Mouse (Mus musculus) forebrain, embryonic 15.5 days (tissue): ENCODE data around the gene Zdhhc1. TPM values are rescaled to one million over a fixed set of nuclear protein-coding genes. Genes with fewer than 3 reads are reported as not detected.

ENCODE experiments used
- ATAC-seq: fragments of 200-750 bp; cut with Nextera tagmentation; replicated peaks from 2 replicates; pipeline ENCODE4 v1.8.0; 2017; ENCODE audit warnings: mild to moderate bottlenecking, moderate TSS enrichment, moderate library complexity
- H3K27ac ChIP-seq: fragments of 300-500 bp; sonication (generic); replicated peaks from 2 replicates; pipeline ENCODE4 v1.5.1; 2015; ENCODE audit warnings: mild to moderate bottlenecking, inconsistent platforms
- H3K27me3 ChIP-seq: fragments of 300-500 bp; sonication (generic); 2 replicates; pipeline ENCODE4 v1.6.1; 2015; ENCODE audit warnings: inconsistent platforms
- H3K36me3 ChIP-seq: fragments of 300-500 bp; sonication (generic); 2 replicates; pipeline ENCODE4 v1.6.1; 2015; ENCODE audit warnings: mild to moderate bottlenecking, inconsistent platforms
- H3K4me1 ChIP-seq: fragments of 300-500 bp; sonication (generic); 2 replicates; pipeline ENCODE4 v1.6.1; 2015; ENCODE audit warnings: inconsistent platforms
- H3K4me2 ChIP-seq: fragments of 300-500 bp; sonication (generic); replicated peaks from 2 replicates; pipeline ENCODE4 v1.6.1; 2015; ENCODE audit warnings: mild to moderate bottlenecking, inconsistent platforms
- H3K4me3 ChIP-seq: fragments of 300-500 bp; sonication (generic); 2 replicates; pipeline ENCODE4 v1.5.1; 2015; ENCODE audit warnings: mild to moderate bottlenecking, inconsistent platforms
- H3K9ac ChIP-seq: fragments of 300-500 bp; sonication (generic); replicated peaks from 2 replicates; pipeline ENCODE4 v1.6.1; 2015; ENCODE audit warnings: mild to moderate bottlenecking, inconsistent platforms
- H3K9me3 ChIP-seq: fragments of 300-500 bp; sonication (generic); 2 replicates; pipeline ENCODE4 v1.6.1; 2016; ENCODE audit warnings: inconsistent platforms
- WGBS: fragments of 180-500 bp; shearing (Covaris S2); methylation state at CpG from one replicate; pipeline ENCODE4 v1.1.7; 2015; ENCODE audit warnings: mixed read lengths; 5-methylcytosine and 5-hydroxymethylcytosine counted together
- polyA plus RNA-seq: library from polyadenylated mRNA; unstranded; fragments of >200 nt; fragmentation: Nextera tagmentation; extraction: Ambion mirVana; gene quantifications from 2 replicates; pipeline ENCODE4 v1.2.1, GENCODE M21; 2015

Gene Zdhhc1
- polyA plus RNA-seq, 1 experiment from 2014 or later = 31.3 TPM

GRCm38 (mm10) chr8:105445296-105446126, 51.2 kb downstream of the Zdhhc1 start:
- H3K27me3 ChIP-seq = no peaks in the 10 kb centered on the region
- peaks cover 12% of the 10 kb centered on the region for H3K4me1 ChIP-seq
- 14% methylated on average over 11 of the region's 11 CpGs for WGBS
- H3K36me3 ChIP-seq = no peaks in the 10 kb centered on the region
- H3K4me3 ChIP-seq = no peak overlapping the region
- H3K4me2 ChIP-seq = 0 out of 2 replicates have a peak overlapping the region, but pooled peaks have one; percentile 8
- ATAC-seq = peak; percentile 73
- H3K27ac ChIP-seq = peak overlapping the region; percentile 42
- no peaks in the 10 kb centered on the region for H3K9me3 ChIP-seq
- no peak overlapping the region for H3K9ac ChIP-seq

DNA sequence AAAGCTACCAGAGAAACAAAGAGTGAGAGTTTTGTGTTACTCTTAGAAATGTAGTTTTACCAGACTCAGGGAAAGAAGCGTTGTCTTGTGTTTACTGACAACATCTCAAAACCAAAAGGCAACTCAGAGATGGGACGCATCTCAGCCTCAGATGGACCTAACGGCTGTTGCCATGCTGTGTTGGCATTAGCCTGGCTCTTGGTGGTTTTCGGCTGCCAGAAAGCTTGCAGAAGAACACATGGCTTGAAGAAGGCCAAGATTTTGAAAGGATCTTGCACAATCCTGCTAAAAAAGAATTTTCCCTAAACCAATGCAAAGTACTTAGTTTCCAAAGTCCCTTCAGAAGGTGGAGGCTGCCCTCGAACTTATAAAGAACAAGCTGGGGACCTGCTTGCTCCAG, 54.0 kb downstream of the Zdhhc1 start:
- Histone ChIP-seq H3K27ac (no peak overlapping the region), H3K9me3 (no peaks in the 10 kb centered on the region), H3K27me3 (no peaks in the 10 kb centered on the region), H3K4me2 (no peak overlapping the region), H3K9ac (no peak overlapping the region), H3K4me1 (peaks cover 12% of the 10 kb centered on the region), H3K4me3 (no peak overlapping the region), H3K36me3 (no peaks in the 10 kb centered on the region)
- ATAC-seq = no peak
- WGBS = 84% methylated on average over 5 of the region's 5 CpGs

DNA sequence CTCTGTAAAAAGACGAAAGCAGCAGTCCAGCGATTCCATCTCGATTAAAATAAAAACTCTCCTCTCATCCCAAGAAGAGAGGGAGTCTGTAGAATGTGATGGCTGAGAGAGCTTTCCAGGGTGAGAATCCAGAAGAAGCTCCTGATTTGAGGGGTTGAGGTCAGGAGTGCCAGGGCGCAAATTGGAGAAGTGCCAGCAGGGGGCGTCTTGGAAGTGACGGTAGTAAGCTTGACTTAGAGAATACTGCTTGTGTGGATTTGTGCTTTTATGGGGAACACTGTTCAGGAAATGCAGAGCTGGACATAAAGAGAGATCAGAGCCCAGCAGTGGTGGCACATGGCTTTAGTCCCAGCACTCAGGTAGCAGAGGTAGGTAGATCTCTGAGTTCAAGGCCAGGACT, 55.3 kb downstream of the Zdhhc1 start:
- WGBS = 9% methylated on average over 6 of the region's 6 CpGs
- no peaks in the 10 kb centered on the region for H3K36me3 ChIP-seq
- ATAC-seq = no peak
- no peaks in the 10 kb centered on the region for H3K27me3 ChIP-seq
- H3K9ac ChIP-seq = no peak overlapping the region
- H3K4me3 ChIP-seq = no peak overlapping the region
- no peak overlapping the region for H3K27ac ChIP-seq
- H3K9me3 ChIP-seq = no peaks in the 10 kb centered on the region
- H3K4me2 ChIP-seq = no peak overlapping the region
- peaks cover 12% of the 10 kb centered on the region for H3K4me1 ChIP-seq

DNA sequence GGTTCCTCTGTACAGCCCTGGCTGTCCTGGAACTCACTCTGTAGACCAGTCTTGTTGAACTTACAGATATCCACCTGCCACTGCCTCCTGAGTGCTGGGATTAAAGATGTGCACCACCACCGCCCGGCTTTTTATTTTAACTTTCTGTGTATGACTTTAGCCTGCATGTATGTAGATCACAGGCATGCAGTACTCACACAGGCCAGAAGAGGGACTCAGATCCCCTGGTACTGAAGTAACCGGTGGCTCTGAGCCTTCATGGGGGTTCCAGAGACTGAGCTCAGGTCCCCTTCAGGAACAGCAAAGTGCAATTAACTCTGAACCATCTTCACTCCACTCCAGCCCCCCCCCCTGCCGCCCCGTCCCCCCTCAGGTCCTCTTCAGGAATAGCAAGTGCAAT, 57.8 kb downstream of the Zdhhc1 start:
- Histone ChIP-seq H3K27ac (no peak overlapping the region), H3K27me3 (no peaks in the 10 kb centered on the region), H3K9ac (no peak overlapping the region), H3K4me2 (no peak overlapping the region), H3K36me3 (no peaks in the 10 kb centered on the region), H3K9me3 (no peaks in the 10 kb centered on the region), H3K4me3 (no peak overlapping the region), H3K4me1 (peaks cover 3% of the 10 kb centered on the region)
- no peak for ATAC-seq
- WGBS = 28% methylated on average over 5 of the region's 5 CpGs

DNA sequence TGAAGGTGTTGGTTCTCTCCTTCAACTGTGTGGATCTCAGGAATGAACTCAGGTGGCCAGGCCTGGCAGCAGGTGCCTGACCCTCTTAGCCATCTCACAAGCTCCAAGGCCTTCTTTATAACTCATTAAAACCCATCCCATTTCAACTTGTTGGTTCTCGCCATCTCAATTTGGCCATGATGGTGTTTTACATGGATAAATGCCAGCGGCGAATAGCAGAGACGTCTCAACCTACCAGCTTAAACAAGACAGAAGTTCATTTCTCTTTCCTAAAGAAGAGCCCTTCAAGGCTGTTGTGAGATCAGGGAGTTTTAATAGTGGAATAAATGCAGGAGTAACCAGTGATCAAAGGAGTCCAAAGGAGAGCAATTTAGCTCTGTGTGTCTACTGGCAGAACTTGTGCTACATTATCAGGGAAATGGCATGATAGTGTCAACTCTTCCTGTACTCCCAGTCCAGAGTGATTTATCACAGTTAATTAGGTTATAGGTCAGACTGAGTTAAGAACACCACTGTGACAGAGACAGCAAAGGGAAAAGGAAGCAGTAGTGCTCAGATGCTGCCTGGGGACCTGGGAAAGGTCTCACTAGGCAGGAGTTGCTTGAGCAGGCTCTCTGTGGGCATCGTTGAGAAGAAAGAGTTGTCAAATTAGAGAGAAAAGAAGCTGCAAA, 59.5 kb downstream of the Zdhhc1 start:
- H3K27ac ChIP-seq = no peak overlapping the region
- no peaks in the 10 kb centered on the region for H3K27me3 ChIP-seq
- H3K9me3 ChIP-seq = no peaks in the 10 kb centered on the region
- WGBS = 81% methylated on average over 5 of the region's 5 CpGs
- no peak overlapping the region for H3K4me3 ChIP-seq
- ATAC-seq = no peak
- peaks cover 18% of the 10 kb centered on the region for H3K4me1 ChIP-seq
- no peak overlapping the region for H3K4me2 ChIP-seq
- no peak overlapping the region for H3K9ac ChIP-seq
- no peaks in the 10 kb centered on the region for H3K36me3 ChIP-seq

- H3K9ac ChIP-seq = no peak overlapping the region
- 72% methylated on average over 5 of the region's 5 CpGs for WGBS
- ATAC-seq = no peak
Observed at GRCm38 (mm10) chr8:105436218-105436617, 60.5 kb downstream of the Zdhhc1 start.

DNA sequence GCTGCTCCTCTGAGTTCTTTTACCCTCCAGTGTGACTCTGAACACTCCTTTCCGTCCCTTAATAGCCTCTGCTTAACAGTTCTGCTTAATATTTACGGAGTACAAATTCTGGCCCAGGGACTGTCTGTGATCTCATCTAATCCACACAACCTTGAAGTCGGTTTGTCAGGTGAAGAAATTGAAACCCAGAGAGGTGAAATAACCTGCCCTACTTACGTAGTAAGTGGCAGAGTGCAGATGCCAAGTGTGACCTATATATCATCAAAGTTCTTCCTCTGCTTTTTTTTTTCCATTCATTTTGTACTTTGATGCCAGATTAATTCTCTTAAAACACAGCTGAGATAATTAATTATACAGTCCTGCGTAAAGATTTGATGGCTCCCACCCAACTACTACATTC, 62.6 kb downstream of the Zdhhc1 start:
- Histone ChIP-seq H3K9me3 (no peaks in the 10 kb centered on the region), H3K4me1 (peaks cover 24% of the 10 kb centered on the region), H3K4me2 (no peak overlapping the region), H3K36me3 (no peaks in the 10 kb centered on the region), H3K9ac (no peak overlapping the region), H3K27ac (no peak overlapping the region), H3K27me3 (no peaks in the 10 kb centered on the region), H3K4me3 (no peak overlapping the region)
- WGBS = 52% methylated on average over 5 of the region's 5 CpGs
- ATAC-seq = no peak

More at GRCm38 (mm10) chr8:105436218-105436617, 60.5 kb downstream of the Zdhhc1 start:
- Histone ChIP-seq H3K9me3 (no peaks in the 10 kb centered on the region), H3K27me3 (no peaks in the 10 kb centered on the region), H3K27ac (no peak overlapping the region), H3K4me3 (no peak overlapping the region), H3K4me2 (no peak overlapping the region), H3K36me3 (no peaks in the 10 kb centered on the region), H3K4me1 (peaks cover 24% of the 10 kb centered on the region)

DNA sequence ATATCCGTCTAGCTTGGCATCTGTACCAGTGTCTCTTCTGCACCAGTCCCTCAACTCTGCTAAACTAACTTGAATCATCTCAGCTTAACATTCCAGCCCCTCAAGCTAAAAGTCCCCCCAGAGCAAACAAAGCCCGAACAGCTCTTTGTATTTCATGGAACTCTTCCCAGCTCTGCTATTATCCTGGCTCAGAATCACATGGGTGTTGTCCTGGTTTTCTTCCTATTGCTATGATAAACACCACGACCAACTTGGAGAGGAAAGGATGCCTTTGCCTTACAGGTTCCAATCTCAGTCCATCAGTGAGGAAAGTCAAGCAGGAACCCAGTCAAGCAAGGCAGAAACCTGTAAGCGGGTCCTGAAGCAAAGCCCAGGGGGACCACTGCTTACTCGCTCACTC, 63.2 kb downstream of the Zdhhc1 start:
- Histone ChIP-seq H3K9ac (no peak overlapping the region), H3K4me1 (peaks cover 24% of the 10 kb centered on the region), H3K27ac (no peak overlapping the region), H3K27me3 (no peaks in the 10 kb centered on the region), H3K4me2 (no peak overlapping the region), H3K9me3 (no peaks in the 10 kb centered on the region), H3K4me3 (no peak overlapping the region), H3K36me3 (no peaks in the 10 kb centered on the region)
- no peak for ATAC-seq
- WGBS = 33% methylated on average over 5 of the region's 5 CpGs

- no peak overlapping the region for H3K9ac ChIP-seq
- H3K4me2 ChIP-seq = no peak overlapping the region
- H3K4me3 ChIP-seq = no peak overlapping the region
- H3K27me3 ChIP-seq = no peaks in the 10 kb centered on the region
- 22% methylated on average over 6 of the region's 6 CpGs for WGBS
- ATAC-seq = no peak
- no peaks in the 10 kb centered on the region for H3K9me3 ChIP-seq
- H3K4me1 ChIP-seq = peaks cover 24% of the 10 kb centered on the region
- no peak overlapping the region for H3K27ac ChIP-seq
- H3K36me3 ChIP-seq = no peaks in the 10 kb centered on the region
Observed at GRCm38 (mm10) chr8:105433021-105433420, 63.7 kb downstream of the Zdhhc1 start.

DNA sequence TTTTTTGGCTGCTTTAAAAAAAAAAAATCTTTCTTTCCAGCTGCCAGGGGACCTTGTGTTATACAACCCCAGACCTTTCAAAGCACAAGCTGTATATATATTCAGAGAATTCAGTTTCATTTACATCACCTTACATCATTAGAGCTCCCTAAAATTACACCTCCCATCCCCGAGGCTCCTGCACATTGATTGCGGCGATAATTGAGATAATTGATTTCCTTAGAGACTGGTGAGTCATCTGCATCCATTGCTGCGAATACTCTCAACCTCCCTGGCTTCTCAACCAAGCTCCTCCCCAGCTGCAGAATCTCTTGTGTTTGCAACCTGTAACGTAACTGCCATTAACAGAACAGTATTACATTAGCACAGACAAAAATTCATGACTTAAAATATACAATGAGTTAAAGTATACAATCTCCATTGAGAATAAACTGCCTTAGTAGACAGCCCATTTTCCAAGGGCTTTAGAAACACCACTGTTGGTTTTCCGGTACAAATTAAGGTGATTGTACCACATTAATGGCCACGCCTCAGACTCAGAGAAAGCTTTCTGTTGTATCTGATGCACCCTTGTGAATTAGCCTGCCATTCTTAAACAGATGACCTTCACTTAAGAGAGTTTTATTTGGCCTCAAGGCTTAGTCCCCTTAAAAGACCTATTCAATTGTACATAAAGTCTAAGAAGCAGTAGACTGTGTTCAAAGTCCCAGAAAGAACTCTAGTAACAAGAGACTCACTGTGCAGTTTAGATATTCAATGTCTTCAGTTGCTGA, 64.8 kb downstream of the Zdhhc1 start:
- H3K27ac ChIP-seq = no peak overlapping the region
- no peak for ATAC-seq
- no peaks in the 10 kb centered on the region for H3K27me3 ChIP-seq
- no peaks in the 10 kb centered on the region for H3K36me3 ChIP-seq
- H3K4me2 ChIP-seq = no peak overlapping the region
- no peak overlapping the region for H3K4me3 ChIP-seq
- H3K9me3 ChIP-seq = no peaks in the 10 kb centered on the region
- peaks cover 24% of the 10 kb centered on the region for H3K4me1 ChIP-seq
- no peak overlapping the region for H3K9ac ChIP-seq
- WGBS = 30% methylated on average over 7 of the region's 7 CpGs

- Histone ChIP-seq H3K36me3 (no peaks in the 10 kb centered on the region), H3K4me3 (no peak overlapping the region), H3K9me3 (no peaks in the 10 kb centered on the region), H3K27ac (no peak overlapping the region), H3K27me3 (no peaks in the 10 kb centered on the region), H3K4me1 (peaks cover 2% of the 10 kb centered on the region; the same call in 1 of the 2 replicates), H3K9ac (no peak overlapping the region), H3K4me2 (no peak overlapping the region)
- no peak for ATAC-seq
- WGBS = 83% methylated on average over 6 of the region's 6 CpGs
Observed at GRCm38 (mm10) chr8:105426878-105427277, 69.8 kb downstream of the Zdhhc1 start.
